ENCODE assay signal across 20 mouse cellular contexts in genomic region chr1:184808418-184809012, GRCm38 (mm10). TPM values are rescaled to one million over a fixed set of nuclear protein-coding genes. Genes with fewer than 3 reads are reported as not detected.
DNase-seq lines count a peak whose midpoint lies in the region; ATAC-seq and TF ChIP-seq lines count a peak whose summit lies in the region.
"Had no signal": no experiment of that assay in that cellular context is flagged by ENCODE, and none has a peak within 500 bp of the region (broad histone marks: within the 10 kb centered on the region; RNA-seq: fewer than 3 reads in every experiment).

No protein-coding gene starts in this region.

- 77% methylated on average over 17 of the region's 17 CpGs for WGBS in liver, embryonic 11.5 days
- WGBS in liver, embryonic 13.5 days (ENCODE audit: insufficient replicate concordance): 59% methylated on average over 17 of the region's 17 CpGs
- 83% methylated on average over 17 of the region's 17 CpGs for WGBS in forebrain, postnatal 0 days

- H3K4me2 ChIP-seq in liver, embryonic 11.5 days: no peak overlapping the region
- no peak overlapping the region for H3K4me2 ChIP-seq in liver, embryonic 13.5 days
- H3K4me2 ChIP-seq in forebrain, postnatal 0 days (ENCODE audit: low read depth): no peak overlapping the region
- H3K4me2 ChIP-seq: limb, embryonic 15.5 days; neural tube, embryonic 12.5 days had no signal

- H3K27me3 ChIP-seq in liver, embryonic 11.5 days (replicated peaks; ENCODE audit: control insufficient read depth, insufficient read depth, low read length): peaks cover 15% of the 10 kb centered on the region
- H3K27me3 ChIP-seq in liver, embryonic 13.5 days: peaks cover 24% of the 10 kb centered on the region
- peaks cover 7% of the 10 kb centered on the region for H3K27me3 ChIP-seq in forebrain, postnatal 0 days (ENCODE audit: insufficient read depth, low read length)

- no peak for ATAC-seq in liver, embryonic 11.5 days (replicated peaks; ENCODE audit: low FRiP score)
- ATAC-seq in liver, embryonic 13.5 days (ENCODE audit: low read depth): no peak
- ATAC-seq in megakaryocyte progenitor cell, adult 5-6 weeks (replicated peaks; ENCODE audit: poor library complexity): peak; percentile 65
- ATAC-seq in forebrain, postnatal 0 days: no peak
- ATAC-seq: hindbrain, postnatal 0 days had no signal

- peaks cover 14% of the 10 kb centered on the region for H3K4me1 ChIP-seq in liver, embryonic 11.5 days (replicated peaks; ENCODE audit: control insufficient read depth, insufficient read depth, low read length)
- H3K4me1 ChIP-seq in liver, embryonic 13.5 days (replicated peaks): peaks cover 24% of the 10 kb centered on the region
- H3K4me1 ChIP-seq in forebrain, postnatal 0 days (ENCODE audit: insufficient read depth): no peaks in the 10 kb centered on the region

- no peaks in the 10 kb centered on the region for H3K36me3 ChIP-seq in liver, embryonic 11.5 days (ENCODE audit: control insufficient read depth, insufficient read depth, low read length)
- peaks cover 13% of the 10 kb centered on the region for H3K36me3 ChIP-seq in liver, embryonic 13.5 days
- no peaks in the 10 kb centered on the region for H3K36me3 ChIP-seq in forebrain, postnatal 0 days (ENCODE audit: insufficient read depth)
- H3K36me3 ChIP-seq: hindbrain, embryonic 10.5 days; neural tube, embryonic 12.5 days had no signal

- no peak overlapping the region for H3K9ac ChIP-seq in liver, embryonic 11.5 days (ENCODE audit: low read depth, low read length)
- no peak overlapping the region for H3K9ac ChIP-seq in liver, embryonic 13.5 days
- H3K9ac ChIP-seq in forebrain, postnatal 0 days: no peak overlapping the region
- H3K9ac ChIP-seq: limb, embryonic 15.5 days; neural tube, embryonic 12.5 days had no signal

- peak; percentile 7 for DNase-seq in liver
- DNase-seq in liver, embryonic 11.5 days (ENCODE audit: low spot score): no peak
- DNase-seq in NIH3T3 (ENCODE audit: low read depth): peak; percentile 88
- no peak for DNase-seq in liver, embryonic 13.5 days
- DNase-seq in layer of hippocampus, postnatal 14 days (ENCODE audit: low spot score in 2 of 2): no peak
- no peak for DNase-seq in forebrain, postnatal 0 days
- no peak for DNase-seq in thymus, adult 18-20 months
- DNase-seq: adrenal gland, postnatal 10 days; cerebellum, adult 11-12 months; cerebellum, postnatal 36 days; gastrocnemius, postnatal 14 days; layer of hippocampus, postnatal 36 days; lung, postnatal 10 days had no signal

- no peak overlapping the region for H3K4me3 ChIP-seq in liver, embryonic 11.5 days (ENCODE audit: low read depth, low read length)
- no peak overlapping the region for H3K4me3 ChIP-seq in liver, embryonic 13.5 days (replicated peaks)
- no peak overlapping the region for H3K4me3 ChIP-seq in forebrain, postnatal 0 days (ENCODE audit: low read depth, low read length)
- H3K4me3 ChIP-seq: heart, adult 2 months; hindbrain, embryonic 10.5 days; limb, embryonic 15.5 days; midbrain, embryonic 10.5 days; neural tube, embryonic 12.5 days had no signal

- H3K27ac ChIP-seq in liver, embryonic 11.5 days (ENCODE audit: low read depth, low read length): no peak overlapping the region
- peak overlapping the region; percentile 21; the same call in 1 of the 2 replicates for H3K27ac ChIP-seq in liver, embryonic 13.5 days
- no peak overlapping the region for H3K27ac ChIP-seq in forebrain, postnatal 0 days (ENCODE audit: low read depth, low read length)
- H3K27ac ChIP-seq: heart, adult 2 months; hindbrain, embryonic 10.5 days; hindbrain, postnatal 0 days; limb, embryonic 15.5 days; midbrain, embryonic 10.5 days; neural tube, embryonic 12.5 days had no signal

- H3K9me3 ChIP-seq in liver, embryonic 11.5 days (ENCODE audit: control insufficient read depth, low read length): no peaks in the 10 kb centered on the region
- H3K9me3 ChIP-seq in liver, embryonic 13.5 days (replicated peaks): no peaks in the 10 kb centered on the region
- no peaks in the 10 kb centered on the region for H3K9me3 ChIP-seq in forebrain, postnatal 0 days (ENCODE audit: low read length)
- H3K9me3 ChIP-seq: hindbrain, embryonic 10.5 days; limb, embryonic 15.5 days; midbrain, embryonic 10.5 days; neural tube, embryonic 12.5 days had no signal

- TF ChIP-seq CTCF in forebrain, postnatal 0 days (IDR thresholded peaks at IDR 0.05; ENCODE audit: low read depth): no peak

RNA-seq across cellular contexts. Expression of gene Marc1, which starts 2.6 kb away (rescaled TPM):
- 3.9 and 5.1 TPM in 2 replicates for polyA plus RNA-seq in liver, embryonic 11.5 days (2014; fragmentation: Nextera tagmentation; extraction: Ambion mirVana)
- polyA plus RNA-seq in liver, embryonic 13.5 days (2015; fragmentation: Nextera tagmentation; extraction: Ambion mirVana): 13.4 and 13.8 TPM in 2 replicates
- 0.49 and 0.67 TPM in 2 replicates for total RNA-seq in megakaryocyte progenitor cell, adult 5-6 weeks (2015)
- total RNA-seq in megakaryocyte progenitor cell, adult 5-6 weeks (2017): 0.33 TPM in 1 of 2 replicates, not detected in the other
- total RNA-seq in layer of hippocampus, postnatal 14 days (2021): under 1 TPM in 1 of 2 experiments, not detected in 1; 0.35 TPM
- 0.15 and 0.24 TPM in 2 replicates for total RNA-seq in forebrain, postnatal 0 days (2014; rRNA removed)
- 0.11 and 0.45 TPM in 2 replicates for polyA plus RNA-seq in forebrain, postnatal 0 days (2015; fragmentation: Nextera tagmentation; extraction: Ambion mirVana)
- total RNA-seq: heart, adult 2 months had no signal
- polyA plus RNA-seq: hindbrain, embryonic 10.5 days; midbrain, embryonic 10.5 days had no signal

RNA-seq across cellular contexts. Expression of gene Marc2, which starts 37.7 kb away (rescaled TPM):
- polyA plus RNA-seq in liver, embryonic 11.5 days (2014; fragmentation: Nextera tagmentation; extraction: Ambion mirVana): 240 and 250 TPM in 2 replicates
- polyA plus RNA-seq in liver, embryonic 13.5 days (2015; fragmentation: Nextera tagmentation; extraction: Ambion mirVana): 189 and 193 TPM in 2 replicates
- total RNA-seq in megakaryocyte progenitor cell, adult 5-6 weeks (2015): 217 and 227 TPM in 2 replicates
- 65.4 and 72.7 TPM in 2 replicates for total RNA-seq in megakaryocyte progenitor cell, adult 5-6 weeks (2017)
- total RNA-seq in layer of hippocampus, postnatal 14 days (2021): 10 to 100 TPM; 93.0 to 97.6 TPM
- 60.1 and 65.5 TPM in 2 replicates for total RNA-seq in forebrain, postnatal 0 days (2014; rRNA removed)
- 138 and 139 TPM in 2 replicates for polyA plus RNA-seq in forebrain, postnatal 0 days (2015; fragmentation: Nextera tagmentation; extraction: Ambion mirVana)

Comparison
In these comparisons a context has a peak if more than half of its experiments do, and no peak if none do; other contexts are left out.
1. DNase-seq: peak in liver (single experiment) and NIH3T3 (single experiment); none in liver, embryonic 11.5 days (single experiment), liver, embryonic 13.5 days (single experiment), layer of hippocampus, postnatal 14 days (0 of 2), forebrain, postnatal 0 days (single experiment) and thymus, adult 18-20 months (0 of 2).